Mouse (Mus musculus) intestine, embryonic 15.5 days (tissue): ENCODE measurements around the gene Ttll10. TPM values are rescaled to one million over a fixed set of nuclear protein-coding genes. Genes with fewer than 3 reads are reported as not detected.

Experiments used
- ATAC-seq: fragments of 200-750 bp; cut with Nextera tagmentation; 2 replicates; pipeline ENCODE4 v1.8.0; 2017; ENCODE audit warnings: moderate TSS enrichment, moderate library complexity
- H3K27ac ChIP-seq: fragments of 300-500 bp; sonication (generic); 2 replicates; pipeline ENCODE4 v1.5.1; 2015; ENCODE audit warnings: mild to moderate bottlenecking, inconsistent platforms
- H3K27me3 ChIP-seq: fragments of 300-500 bp; sonication (generic); replicated peaks from 2 replicates; pipeline ENCODE4 v1.6.1; 2015; ENCODE audit warnings: inconsistent platforms
- H3K36me3 ChIP-seq: fragments of 300-500 bp; sonication (generic); 2 replicates; pipeline ENCODE4 v1.6.1; 2015; ENCODE audit warnings: inconsistent platforms
- H3K4me1 ChIP-seq: fragments of 300-500 bp; sonication (generic); replicated peaks from 2 replicates; pipeline ENCODE4 v1.6.1; 2015; ENCODE audit warnings: inconsistent platforms
- H3K4me2 ChIP-seq: fragments of 300-500 bp; sonication (generic); replicated peaks from 2 replicates; pipeline ENCODE4 v1.6.1; 2015; ENCODE audit warnings: mild to moderate bottlenecking, inconsistent platforms
- H3K4me3 ChIP-seq: fragments of 300-500 bp; sonication (generic); replicated peaks from 2 replicates; pipeline ENCODE4 v1.5.1; 2015; ENCODE audit warnings: inconsistent platforms
- H3K9ac ChIP-seq: fragments of 300-500 bp; sonication (generic); 2 replicates; pipeline ENCODE4 v1.6.1; 2015; ENCODE audit warnings: inconsistent platforms
- H3K9me3 ChIP-seq: fragments of 300-500 bp; sonication (generic); 2 replicates; pipeline ENCODE4 v1.6.1; 2016; ENCODE audit warnings: inconsistent platforms
- WGBS: fragments of 180-500 bp; shearing (Covaris S2); methylation state at CpG from one replicate; pipeline ENCODE4 v1.1.7; 2015; 5-methylcytosine and 5-hydroxymethylcytosine counted together
- polyA plus RNA-seq: library from polyadenylated mRNA; unstranded; fragments of >200 nt; fragmentation: Nextera tagmentation; extraction: Ambion mirVana; gene quantifications from 2 replicates; pipeline ENCODE4 v1.2.1, GENCODE M21; 2015

The Ttll10 gene
- polyA plus RNA-seq, 1 experiment from 2014 or later: 3.1 TPM

- H3K36me3 ChIP-seq: no peaks in the 10 kb centered on the region
- 16% methylated on average over 4 of the region's 4 CpGs for WGBS
- no peak overlapping the region for H3K4me3 ChIP-seq
- no peaks in the 10 kb centered on the region for H3K27me3 ChIP-seq
- peak overlapping the region; percentile 55 for H3K27ac ChIP-seq
- peaks cover 13% of the 10 kb centered on the region for H3K4me1 ChIP-seq
- H3K4me2 ChIP-seq: no peak overlapping the region
- peak; percentile 29 for ATAC-seq
- no peak overlapping the region for H3K9ac ChIP-seq
- H3K9me3 ChIP-seq: no peaks in the 10 kb centered on the region
These were observed 4.8 kb upstream of the Ttll10 start for GRCm38 (mm10) chr4:156063861-156064509.

- H3K9ac ChIP-seq: peak overlapping the region; percentile 65
- H3K4me3 ChIP-seq: peak overlapping the region; percentile 44
- peak overlapping the region; percentile 36 for H3K4me2 ChIP-seq
- peaks cover 14% of the 10 kb centered on the region for H3K4me1 ChIP-seq
- 19% methylated on average over 10 of the region's 10 CpGs for WGBS
- H3K36me3 ChIP-seq: no peaks in the 10 kb centered on the region
- no peaks in the 10 kb centered on the region for H3K9me3 ChIP-seq
- ATAC-seq: peak; percentile 98
- H3K27ac ChIP-seq: peak overlapping the region; percentile 94
- H3K27me3 ChIP-seq: no peaks in the 10 kb centered on the region
These were observed 499 bp upstream of the Ttll10 start for GRCm38 (mm10) chr4:156059713-156060112.

GRCm38 (mm10) chr4:156058826-156059225, 388 bp downstream of the Ttll10 start:
- H3K27me3 ChIP-seq: no peaks in the 10 kb centered on the region
- H3K4me2 ChIP-seq: peak overlapping the region; percentile 36
- H3K4me3 ChIP-seq: peak overlapping the region; percentile 44
- H3K9me3 ChIP-seq: no peaks in the 10 kb centered on the region
- H3K27ac ChIP-seq: peak overlapping the region; percentile 94
- H3K36me3 ChIP-seq: no peaks in the 10 kb centered on the region
- WGBS: 57% methylated on average over 9 of the region's 9 CpGs
- no peak for ATAC-seq
- peaks cover 11% of the 10 kb centered on the region for H3K4me1 ChIP-seq
- peak overlapping the region; percentile 65 for H3K9ac ChIP-seq

- peak overlapping the region; percentile 44 for H3K4me3 ChIP-seq
- peak overlapping the region; percentile 29 for H3K9ac ChIP-seq
These were observed 1.5 kb downstream of the Ttll10 start for GRCm38 (mm10) chr4:156057702-156058101.

GRCm38 (mm10) chr4:156055173-156055572, 4.0 kb downstream of the Ttll10 start:
- peak overlapping the region; percentile 71 for H3K27ac ChIP-seq
- H3K4me1 ChIP-seq: peaks cover 17% of the 10 kb centered on the region
- H3K27me3 ChIP-seq: no peaks in the 10 kb centered on the region
- no peaks in the 10 kb centered on the region for H3K36me3 ChIP-seq
- H3K9me3 ChIP-seq: no peaks in the 10 kb centered on the region
- 76% methylated on average over 5 of the region's 5 CpGs for WGBS
- peak overlapping the region; percentile 23; the same call in 1 of the 2 replicates for H3K9ac ChIP-seq
- H3K4me3 ChIP-seq: peak overlapping the region; percentile 44
- H3K4me2 ChIP-seq: peak overlapping the region; percentile 56
- ATAC-seq: no peak

More at GRCm38 (mm10) chr4:156057702-156058101, 1.5 kb downstream of the Ttll10 start:
- 49% methylated on average over 10 of the region's 10 CpGs for WGBS
- H3K27ac ChIP-seq: peak overlapping the region; percentile 66
- H3K27me3 ChIP-seq: no peaks in the 10 kb centered on the region
- H3K4me1 ChIP-seq: peaks cover 17% of the 10 kb centered on the region
- H3K4me2 ChIP-seq: peak overlapping the region; percentile 56
- no peaks in the 10 kb centered on the region for H3K36me3 ChIP-seq
- no peak for ATAC-seq
- H3K9me3 ChIP-seq: no peaks in the 10 kb centered on the region

- H3K4me2 ChIP-seq: peak overlapping the region; percentile 56
- WGBS: 85% methylated on average over 6 of the region's 6 CpGs
- H3K4me1 ChIP-seq: peaks cover 17% of the 10 kb centered on the region
- H3K27me3 ChIP-seq: no peaks in the 10 kb centered on the region
- no peak overlapping the region for H3K9ac ChIP-seq
- H3K9me3 ChIP-seq: no peaks in the 10 kb centered on the region
- ATAC-seq: peak; percentile 50
- H3K27ac ChIP-seq: peak overlapping the region; percentile 71
- H3K36me3 ChIP-seq: no peaks in the 10 kb centered on the region
- H3K4me3 ChIP-seq: 0 out of 2 replicates have a peak overlapping the region, but pooled peaks have one; percentile 44
These were observed 4.6 kb downstream of the Ttll10 start for GRCm38 (mm10) chr4:156054606-156055005.

- WGBS: 55% methylated on average over 4 of the region's 4 CpGs
- ATAC-seq: peak; percentile 80
These were observed 5.1 kb downstream of the Ttll10 start for GRCm38 (mm10) chr4:156054130-156054529.

GRCm38 (mm10) chr4:156053113-156053512, 6.1 kb downstream of the Ttll10 start:
- H3K9ac ChIP-seq: no peak overlapping the region
- H3K9me3 ChIP-seq: no peaks in the 10 kb centered on the region
- no peaks in the 10 kb centered on the region for H3K27me3 ChIP-seq
- H3K4me3 ChIP-seq: no peak overlapping the region
- no peak overlapping the region for H3K4me2 ChIP-seq
- no peak overlapping the region for H3K27ac ChIP-seq
- peaks cover 17% of the 10 kb centered on the region for H3K4me1 ChIP-seq
- ATAC-seq: no peak
- 76% methylated on average over 4 of the region's 4 CpGs for WGBS
- no peaks in the 10 kb centered on the region for H3K36me3 ChIP-seq

More at GRCm38 (mm10) chr4:156054130-156054529, 5.1 kb downstream of the Ttll10 start:
- peak overlapping the region; percentile 56 for H3K4me2 ChIP-seq
- H3K4me1 ChIP-seq: peaks cover 17% of the 10 kb centered on the region
- H3K27ac ChIP-seq: peak overlapping the region; percentile 71
- no peaks in the 10 kb centered on the region for H3K36me3 ChIP-seq
- no peak overlapping the region for H3K9ac ChIP-seq
- no peak overlapping the region for H3K4me3 ChIP-seq
- no peaks in the 10 kb centered on the region for H3K27me3 ChIP-seq
- no peaks in the 10 kb centered on the region for H3K9me3 ChIP-seq

GRCm38 (mm10) chr4:156050391-156050980, 8.7 kb downstream of the Ttll10 start:
- Histone ChIP-seq H3K4me3 (no peak overlapping the region), H3K4me1 (peaks cover 12% of the 10 kb centered on the region), H3K9me3 (no peaks in the 10 kb centered on the region), H3K27ac (no peak overlapping the region), H3K36me3 (no peaks in the 10 kb centered on the region), H3K27me3 (no peaks in the 10 kb centered on the region), H3K4me2 (no peak overlapping the region), H3K9ac (no peak overlapping the region)
- peak; percentile 3 for ATAC-seq
- WGBS: 50% methylated on average over 6 of the region's 6 CpGs

- Histone ChIP-seq H3K27ac (no peak overlapping the region), H3K4me1 (peaks cover 9% of the 10 kb centered on the region), H3K4me2 (no peak overlapping the region), H3K9ac (no peak overlapping the region), H3K4me3 (no peak overlapping the region), H3K9me3 (no peaks in the 10 kb centered on the region), H3K36me3 (no peaks in the 10 kb centered on the region), H3K27me3 (no peaks in the 10 kb centered on the region)
- 64% methylated on average over 3 of the region's 3 CpGs for WGBS
- ATAC-seq: no peak
These were observed 9.4 kb downstream of the Ttll10 start for GRCm38 (mm10) chr4:156049779-156050178.

GRCm38 (mm10) chr4:156044754-156045153, 14.5 kb downstream of the Ttll10 start:
- H3K9ac ChIP-seq: no peak overlapping the region
- no peak overlapping the region for H3K4me3 ChIP-seq
- no peak overlapping the region for H3K27ac ChIP-seq
- 49% methylated on average over 5 of the region's 5 CpGs for WGBS
- 0 out of 2 replicates have a peak, but pooled peaks cover 2% of the 10 kb centered on the region for H3K4me1 ChIP-seq
- no peak overlapping the region for H3K4me2 ChIP-seq
- no peaks in the 10 kb centered on the region for H3K9me3 ChIP-seq
- no peaks in the 10 kb centered on the region for H3K27me3 ChIP-seq
- H3K36me3 ChIP-seq: no peaks in the 10 kb centered on the region
- ATAC-seq: peak; percentile 37; the same call in 1 of the 2 replicates

GRCm38 (mm10) chr4:156034901-156035300, 24.3 kb downstream of the Ttll10 start:
- H3K27me3 ChIP-seq: peaks cover 12% of the 10 kb centered on the region
- peak overlapping the region; percentile 18; the same call in 1 of the 2 replicates for H3K4me2 ChIP-seq
- no peak overlapping the region for H3K4me3 ChIP-seq
- no peak for ATAC-seq
- no peaks in the 10 kb centered on the region for H3K36me3 ChIP-seq
- H3K9ac ChIP-seq: no peak overlapping the region; the same call in 1 of the 2 replicates
- H3K4me1 ChIP-seq: peaks cover 18% of the 10 kb centered on the region
- WGBS: 33% methylated on average over 25 of the region's 25 CpGs
- no peak overlapping the region for H3K27ac ChIP-seq
- H3K9me3 ChIP-seq: no peaks in the 10 kb centered on the region
